ENCODE assay signal across 18 mouse cellular contexts in genomic region chr2:49751544-49752210, GRCm38 (mm10). TPM values are rescaled to one million over a fixed set of nuclear protein-coding genes. Genes with fewer than 3 reads are reported as not detected.
DNase-seq lines count a peak whose midpoint lies in the region; ATAC-seq lines count a peak whose summit lies in the region.
"Had no signal": no experiment of that assay in that cellular context is flagged by ENCODE, and none has a peak within 500 bp of the region (broad histone marks: within the 10 kb centered on the region; RNA-seq: fewer than 3 reads in every experiment).

No protein-coding gene starts in this region.

- DNase-seq in hindbrain, embryonic 10.5 days (ENCODE audit: low spot score) = no peak
- DNase-seq in midbrain, embryonic 11.5 days (ENCODE audit: low spot score, missing footprints) = no peak
- DNase-seq in kidney, postnatal 36 days = no peak
- DNase-seq: adrenal gland, postnatal 10 days; kidney, adult 11 months; spleen, adult 18-20 months; thymus, postnatal 36 days had no signal

- WGBS in forebrain, embryonic 13.5 days = 70% methylated on average over 10 of the region's 10 CpGs
- WGBS in forebrain, embryonic 12.5 days = 77% methylated on average over 10 of the region's 10 CpGs
- 74% methylated on average over 10 of the region's 10 CpGs for WGBS in hindbrain, embryonic 15.5 days
- WGBS in hindbrain, embryonic 10.5 days = 94% methylated on average over 10 of the region's 10 CpGs
- WGBS in midbrain, embryonic 13.5 days = 79% methylated on average over 10 of the region's 10 CpGs
- WGBS in midbrain, embryonic 11.5 days = 84% methylated on average over 10 of the region's 10 CpGs
- 57% methylated on average over 10 of the region's 10 CpGs for WGBS in midbrain, embryonic 16.5 days

- peaks cover 93% of the 10 kb centered on the region for H3K36me3 ChIP-seq in forebrain, embryonic 13.5 days (ENCODE audit: poor library complexity, severe bottlenecking)
- peaks cover 91% of the 10 kb centered on the region for H3K36me3 ChIP-seq in forebrain, embryonic 12.5 days (replicated peaks)
- peaks cover 51% of the 10 kb centered on the region for H3K36me3 ChIP-seq in hindbrain, embryonic 15.5 days
- H3K36me3 ChIP-seq in hindbrain, embryonic 10.5 days = peaks cover 96% of the 10 kb centered on the region
- peaks cover 92% of the 10 kb centered on the region for H3K36me3 ChIP-seq in midbrain, embryonic 13.5 days
- H3K36me3 ChIP-seq in midbrain, embryonic 11.5 days (ENCODE audit: control insufficient read depth, insufficient read depth, low read length) = peaks cover 8% of the 10 kb centered on the region
- peaks cover 12% of the 10 kb centered on the region for H3K36me3 ChIP-seq in midbrain, embryonic 16.5 days (ENCODE audit: control insufficient read depth, insufficient read depth, low read length)
- H3K36me3 ChIP-seq: heart, embryonic 10.5 days; liver, embryonic 15.5 days had no signal

- H3K9ac ChIP-seq in forebrain, embryonic 13.5 days = no peak overlapping the region
- no peak overlapping the region for H3K9ac ChIP-seq in forebrain, embryonic 12.5 days
- no peak overlapping the region for H3K9ac ChIP-seq in hindbrain, embryonic 15.5 days
- no peak overlapping the region for H3K9ac ChIP-seq in midbrain, embryonic 13.5 days (replicated peaks)
- H3K9ac ChIP-seq in midbrain, embryonic 11.5 days (ENCODE audit: low read length) = no peak overlapping the region
- H3K9ac ChIP-seq in midbrain, embryonic 16.5 days (ENCODE audit: low read depth, low read length) = no peak overlapping the region
- H3K9ac ChIP-seq: limb, embryonic 15.5 days; liver, embryonic 15.5 days; neural tube, embryonic 12.5 days had no signal

- 0 out of 2 replicates have a peak overlapping the region, but pooled peaks have one; percentile 1 for H3K27ac ChIP-seq in forebrain, embryonic 13.5 days
- no peak overlapping the region for H3K27ac ChIP-seq in forebrain, embryonic 12.5 days
- H3K27ac ChIP-seq in hindbrain, embryonic 15.5 days (replicated peaks) = peak overlapping the region; percentile 36; the same call in 1 of the 2 replicates
- no peak overlapping the region for H3K27ac ChIP-seq in hindbrain, embryonic 10.5 days
- H3K27ac ChIP-seq in midbrain, embryonic 13.5 days = 0 out of 2 replicates have a peak overlapping the region, but pooled peaks have one; percentile 2
- H3K27ac ChIP-seq in midbrain, embryonic 11.5 days (ENCODE audit: low read depth, low read length) = no peak overlapping the region
- H3K27ac ChIP-seq in midbrain, embryonic 16.5 days (ENCODE audit: low read length) = peak overlapping the region; percentile 36
- H3K27ac ChIP-seq: heart, embryonic 10.5 days; kidney, postnatal 0 days; limb, embryonic 15.5 days; liver, embryonic 15.5 days; neural tube, embryonic 12.5 days had no signal

- H3K4me1 ChIP-seq in forebrain, embryonic 13.5 days = 0 out of 2 replicates have a peak, but pooled peaks cover 9% of the 10 kb centered on the region
- peaks cover 4% of the 10 kb centered on the region; the same call in 1 of the 2 replicates for H3K4me1 ChIP-seq in forebrain, embryonic 12.5 days
- H3K4me1 ChIP-seq in hindbrain, embryonic 15.5 days (replicated peaks) = peaks cover 23% of the 10 kb centered on the region; the same call in 1 of the 2 replicates
- H3K4me1 ChIP-seq in hindbrain, embryonic 10.5 days (replicated peaks) = no peaks in the 10 kb centered on the region
- H3K4me1 ChIP-seq in midbrain, embryonic 13.5 days (replicated peaks) = peaks cover 10% of the 10 kb centered on the region
- H3K4me1 ChIP-seq in midbrain, embryonic 11.5 days (ENCODE audit: control insufficient read depth, insufficient read depth, low read length) = no peaks in the 10 kb centered on the region
- peaks cover 7% of the 10 kb centered on the region for H3K4me1 ChIP-seq in midbrain, embryonic 16.5 days (ENCODE audit: control insufficient read depth, insufficient read depth, low read length)
- H3K4me1 ChIP-seq: liver, embryonic 15.5 days; neural tube, embryonic 12.5 days had no signal

- no peaks in the 10 kb centered on the region for H3K27me3 ChIP-seq in forebrain, embryonic 13.5 days
- H3K27me3 ChIP-seq in forebrain, embryonic 12.5 days = no peaks in the 10 kb centered on the region
- no peaks in the 10 kb centered on the region for H3K27me3 ChIP-seq in hindbrain, embryonic 15.5 days
- no peaks in the 10 kb centered on the region for H3K27me3 ChIP-seq in hindbrain, embryonic 10.5 days (ENCODE audit: insufficient read depth, poor library complexity, severe bottlenecking)
- H3K27me3 ChIP-seq in midbrain, embryonic 13.5 days = no peaks in the 10 kb centered on the region
- no peaks in the 10 kb centered on the region for H3K27me3 ChIP-seq in midbrain, embryonic 11.5 days (ENCODE audit: control insufficient read depth, insufficient read depth, low read length)
- no peaks in the 10 kb centered on the region for H3K27me3 ChIP-seq in midbrain, embryonic 16.5 days (ENCODE audit: control insufficient read depth, insufficient read depth, low read depth, low read length)
- H3K27me3 ChIP-seq: limb, embryonic 15.5 days; liver, embryonic 15.5 days; neural tube, embryonic 12.5 days; Patski had no signal

- ATAC-seq in forebrain, embryonic 13.5 days = no peak
- no peak for ATAC-seq in forebrain, embryonic 12.5 days (ENCODE audit: low FRiP score)
- ATAC-seq in hindbrain, embryonic 15.5 days (ENCODE audit: low FRiP score, low read depth) = no peak
- ATAC-seq in midbrain, embryonic 13.5 days = no peak
- ATAC-seq in midbrain, embryonic 11.5 days (ENCODE audit: low FRiP score) = no peak
- no peak for ATAC-seq in midbrain, embryonic 16.5 days
- ATAC-seq: Patski had no signal

- no peaks in the 10 kb centered on the region for H3K9me3 ChIP-seq in forebrain, embryonic 13.5 days (replicated peaks)
- H3K9me3 ChIP-seq in forebrain, embryonic 12.5 days = no peaks in the 10 kb centered on the region
- H3K9me3 ChIP-seq in hindbrain, embryonic 15.5 days = no peaks in the 10 kb centered on the region
- H3K9me3 ChIP-seq in hindbrain, embryonic 10.5 days = no peaks in the 10 kb centered on the region
- H3K9me3 ChIP-seq in midbrain, embryonic 13.5 days = no peaks in the 10 kb centered on the region
- no peaks in the 10 kb centered on the region for H3K9me3 ChIP-seq in midbrain, embryonic 11.5 days (ENCODE audit: control insufficient read depth, low read length)
- no peaks in the 10 kb centered on the region for H3K9me3 ChIP-seq in midbrain, embryonic 16.5 days (replicated peaks; ENCODE audit: control insufficient read depth, low read length, poor library complexity, severe bottlenecking)
- H3K9me3 ChIP-seq: heart, embryonic 10.5 days; limb, embryonic 15.5 days; liver, embryonic 15.5 days; neural tube, embryonic 12.5 days had no signal

- no peak overlapping the region for H3K4me2 ChIP-seq in forebrain, embryonic 13.5 days
- H3K4me2 ChIP-seq in forebrain, embryonic 12.5 days = no peak overlapping the region
- no peak overlapping the region for H3K4me2 ChIP-seq in hindbrain, embryonic 15.5 days
- H3K4me2 ChIP-seq in midbrain, embryonic 13.5 days (replicated peaks) = no peak overlapping the region
- no peak overlapping the region for H3K4me2 ChIP-seq in midbrain, embryonic 11.5 days
- H3K4me2 ChIP-seq in midbrain, embryonic 16.5 days (ENCODE audit: low read length) = no peak overlapping the region
- H3K4me2 ChIP-seq: limb, embryonic 15.5 days; liver, embryonic 15.5 days; neural tube, embryonic 12.5 days had no signal

- no peak overlapping the region for H3K4me3 ChIP-seq in forebrain, embryonic 13.5 days
- H3K4me3 ChIP-seq in forebrain, embryonic 12.5 days (replicated peaks) = no peak overlapping the region
- no peak overlapping the region for H3K4me3 ChIP-seq in hindbrain, embryonic 15.5 days
- no peak overlapping the region for H3K4me3 ChIP-seq in hindbrain, embryonic 10.5 days
- H3K4me3 ChIP-seq in midbrain, embryonic 13.5 days (replicated peaks) = no peak overlapping the region
- no peak overlapping the region for H3K4me3 ChIP-seq in midbrain, embryonic 11.5 days (ENCODE audit: low read depth, low read length)
- no peak overlapping the region for H3K4me3 ChIP-seq in midbrain, embryonic 16.5 days (ENCODE audit: low read depth, low read length)
- H3K4me3 ChIP-seq: heart, embryonic 10.5 days; limb, embryonic 15.5 days; liver, embryonic 15.5 days; neural tube, embryonic 12.5 days had no signal

RNA-seq across cellular contexts. Expression of gene Lypd6b, which starts 35.8 kb away (rescaled TPM):
- 3.0 and 3.1 TPM in 2 replicates for polyA plus RNA-seq in forebrain, embryonic 13.5 days (2015; fragmentation: Nextera tagmentation; extraction: Ambion mirVana)
- 1.6 and 2.3 TPM in 2 replicates for polyA plus RNA-seq in forebrain, embryonic 12.5 days (2016; fragmentation: Nextera tagmentation; extraction: Ambion mirVana)
- 12.0 and 12.8 TPM in 2 replicates for polyA plus RNA-seq in hindbrain, embryonic 15.5 days (2015; fragmentation: Nextera tagmentation; extraction: Ambion mirVana)
- 1.6 and 1.8 TPM in 2 replicates for polyA plus RNA-seq in hindbrain, embryonic 10.5 days (2016; fragmentation: Nextera tagmentation; extraction: Ambion mirVana)
- 2.6 and 3.3 TPM in 2 replicates for polyA plus RNA-seq in midbrain, embryonic 13.5 days (2015; fragmentation: Nextera tagmentation; extraction: Ambion mirVana)
- polyA plus RNA-seq in midbrain, embryonic 11.5 days (2014; fragmentation: Nextera tagmentation; extraction: Ambion mirVana) = 0.36 and 0.87 TPM in 2 replicates
- 13.3 and 20.5 TPM in 2 replicates for polyA plus RNA-seq in midbrain, embryonic 16.5 days (2015; fragmentation: Nextera tagmentation; extraction: Ambion mirVana)
- polyA plus RNA-seq: liver, embryonic 15.5 days had no signal

Comparison
In these comparisons a context has a peak if more than half of its experiments do, and no peak if none do; other contexts are left out.
1. H3K27ac ChIP-seq: peak in forebrain, embryonic 13.5 days (single experiment), hindbrain, embryonic 15.5 days (single experiment), midbrain, embryonic 13.5 days (single experiment) and midbrain, embryonic 16.5 days (single experiment); none in forebrain, embryonic 12.5 days (single experiment), hindbrain, embryonic 10.5 days (single experiment) and midbrain, embryonic 11.5 days (single experiment).